Mouse (Mus musculus): ENCODE results near the gene Tbc1d8.

GRCm38 (mm10) chr1:39410085-39410821 is 68.3 kb downstream of the Tbc1d8 start:
- TF ChIP-seq CTCF (IDR thresholded peaks at IDR 0.05; ENCODE audit: insufficient read depth, low read length) (no peak), POLR2A (IDR thresholded peaks at IDR 0.05; ENCODE audit: borderline replicate concordance, extremely low read depth, low read depth, low read length) (no peak)

All from lung, adult 2 months (tissue).